Mouse (Mus musculus) liver, embryonic 14.5 days (tissue): ENCODE data around the gene Nnmt. TPM values are rescaled to one million over a fixed set of nuclear protein-coding genes. Genes with fewer than 3 reads are reported as not detected.
A peak's percentile ranks its signal among the peaks of the same experiment; 100 is the strongest.

ENCODE experiments used
- ATAC-seq: fragments of 200-750 bp; cut with Nextera tagmentation; 2 replicates; pipeline ENCODE4 v1.8.0; 2017; ENCODE audit warnings: moderate number of reproducible peaks, mild to moderate bottlenecking, moderate library complexity; ENCODE audit not compliant: insufficient read depth
- DNase-seq, 3 experiments: peaks; one replicate each; pipeline ENCODE4 v3.0.0-alpha.2; 2012 to 2013; ENCODE audit warnings: low read depth in 3 of 3, low spot score in 3 of 3
- H3K27ac ChIP-seq: fragments of 300-500 bp; sonication (generic); 2 replicates; pipeline ENCODE4 v1.5.1; 2014; ENCODE audit warnings: moderate library complexity, mild to moderate bottlenecking, control low read depth, inconsistent platforms
- H3K27me3 ChIP-seq: fragments of 300-500 bp; sonication (generic); 2 replicates; pipeline ENCODE4 v1.6.1; 2014; ENCODE audit warnings: mild to moderate bottlenecking, low read length, moderate library complexity; ENCODE audit not compliant: control insufficient read depth, insufficient read depth
- H3K36me3 ChIP-seq: fragments of 300-500 bp; sonication (generic); replicated peaks from 2 replicates; pipeline ENCODE4 v1.6.1; 2014; ENCODE audit warnings: low read depth; ENCODE audit not compliant: control insufficient read depth, insufficient read depth
- H3K4me1 ChIP-seq, 2 experiments: fragments of 200-500 bp in 1 of 2; fragments of 300-500 bp in 1 of 2; sonication (generic) in 1 of 2; replicated peaks; 2 replicates each; pipeline ENCODE4 v1.6.1; 2012 to 2014; ENCODE audit warnings: antibody characterized with exemption in 1 of 2, inconsistent platforms in 1 of 2, low read length in 1 of 2; ENCODE audit not compliant: control insufficient read depth in 2 of 2, insufficient read depth in 2 of 2
- H3K4me2 ChIP-seq: fragments of 300-500 bp; sonication (generic); 2 replicates; pipeline ENCODE4 v1.6.1; 2014; ENCODE audit warnings: low read depth, mild to moderate bottlenecking, control low read depth, moderate library complexity
- H3K4me3 ChIP-seq, 2 experiments: fragments of 200-500 bp in 1 of 2; fragments of 300-500 bp in 1 of 2; sonication (generic) in 1 of 2; 2 replicates each; pipeline ENCODE4 v1.5.1; 2012 to 2014; ENCODE audit warnings: low read depth in 2 of 2, low read length in 2 of 2, mild to moderate bottlenecking in 2 of 2, control low read depth in 1 of 2, inconsistent platforms in 1 of 2, moderate library complexity in 1 of 2; ENCODE audit not compliant: insufficient read depth in 1 of 2
- H3K9ac ChIP-seq: fragments of 300-500 bp; sonication (generic); replicated peaks from 2 replicates; pipeline ENCODE4 v1.6.1; 2014; ENCODE audit warnings: mild to moderate bottlenecking, control low read depth, moderate library complexity
- H3K9me3 ChIP-seq: fragments of 300-500 bp; sonication (generic); 2 replicates; pipeline ENCODE4 v1.6.1; 2016; ENCODE audit warnings: low read length, mixed read lengths; ENCODE audit not compliant: control insufficient read depth
- CTCF ChIP-seq: IDR thresholded peaks from 2 replicates; pipeline ENCODE4 v1.5.1; 2016; ENCODE audit warnings: antibody characterized with exemption, low read depth, control low read depth
- EP300 ChIP-seq: IDR thresholded peaks from 2 replicates; pipeline ENCODE4 v1.6.1; 2016; ENCODE audit warnings: antibody characterized with exemption, low read depth
- WGBS: fragments of 180-500 bp; shearing (Covaris S2); extraction: QIAGEN DNeasy Blood & Tissue Kit; methylation state at CpG from one replicate; pipeline ENCODE4 v1.1.7; 2014; ENCODE audit not compliant: insufficient replicate concordance; 5-methylcytosine and 5-hydroxymethylcytosine counted together
- polyA plus RNA-seq, 2 experiments: library from polyadenylated mRNA; depleted of rRNA in 1 of 2; stranded (reverse) in 1 of 2; unstranded in 1 of 2; fragments of >200 nt; fragmentation: Nextera tagmentation in 1 of 2; extraction: Ambion mirVana in 1 of 2; gene quantifications; 2 replicates each; pipeline versions ENCODE4 v1.2.1 to v1.2.3; 2012 to 2014

Nnmt gene
- polyA plus RNA-seq, 2 experiments: 0.04 to 0.19 TPM

GRCm38 (mm10) chr9:48646781-48647647, 42.1 kb upstream of the Nnmt start:
- TF ChIP-seq EP300: no peak
- TF ChIP-seq CTCF: no peak
- H3K36me3 ChIP-seq: no peaks in the 10 kb centered on the region

GRCm38 (mm10) chr9:48646251-48646650, 41.3 kb upstream of the Nnmt start:
- Histone ChIP-seq H3K4me2 (no peak overlapping the region), H3K36me3 (no peaks in the 10 kb centered on the region), H3K9ac (no peak overlapping the region), H3K4me3 (no peak overlapping the region), H3K27ac (no peak overlapping the region), H3K4me1 (peaks cover 9 to 10% of the 10 kb centered on the region in 2 experiments), H3K27me3 (no peaks in the 10 kb centered on the region), H3K9me3 (no peaks in the 10 kb centered on the region)
- TF ChIP-seq EP300 (no peak), CTCF (peak; percentile 96)
- WGBS: 20% methylated on average over 4 of the region's 4 CpGs
- ATAC-seq: no peak
- DNase-seq: peak; percentile 36 to 54 (median 36)

More at GRCm38 (mm10) chr9:48646781-48647647, 42.1 kb upstream of the Nnmt start:
- H3K4me1 ChIP-seq: peaks cover 9 to 10% of the 10 kb centered on the region in 2 experiments
- H3K9me3 ChIP-seq: no peaks in the 10 kb centered on the region
- 61% methylated on average over 16 of the region's 16 CpGs for WGBS
- DNase-seq: no peak
- no peak overlapping the region for H3K4me2 ChIP-seq
- H3K4me3 ChIP-seq: no peak overlapping the region
- no peak for ATAC-seq
- no peak overlapping the region for H3K9ac ChIP-seq
- H3K27ac ChIP-seq: no peak overlapping the region
- H3K27me3 ChIP-seq: no peaks in the 10 kb centered on the region

- TF ChIP-seq EP300 (no peak), CTCF (no peak)
- no peaks in the 10 kb centered on the region for H3K9me3 ChIP-seq
- no peak overlapping the region for H3K27ac ChIP-seq
- ATAC-seq: no peak
- no peaks in the 10 kb centered on the region for H3K27me3 ChIP-seq
- 38% methylated on average over 4 of the region's 4 CpGs for WGBS
- peaks cover 9 to 10% of the 10 kb centered on the region in 2 experiments for H3K4me1 ChIP-seq
- no peak for DNase-seq
- no peak overlapping the region for H3K4me2 ChIP-seq
- no peaks in the 10 kb centered on the region for H3K36me3 ChIP-seq
- H3K4me3 ChIP-seq: no peak overlapping the region
- no peak overlapping the region for H3K9ac ChIP-seq
Observed at GRCm38 (mm10) chr9:48645648-48646126, 40.7 kb upstream of the Nnmt start.

- H3K4me3 ChIP-seq: no peak overlapping the region
- DNase-seq (peak in 2 of 3 experiments; percentile 24 to 37), ATAC-seq (no peak)
- H3K27me3 ChIP-seq: no peaks in the 10 kb centered on the region
- H3K36me3 ChIP-seq: no peaks in the 10 kb centered on the region
- no peak overlapping the region for H3K9ac ChIP-seq
- no peak for TF ChIP-seq EP300
- peak; percentile 54 for TF ChIP-seq CTCF
- no peaks in the 10 kb centered on the region for H3K9me3 ChIP-seq
- no peak overlapping the region for H3K27ac ChIP-seq
- H3K4me2 ChIP-seq: no peak overlapping the region
- 37% methylated on average over 13 of the region's 13 CpGs for WGBS
- peaks cover 9% of the 10 kb centered on the region in 2 experiments for H3K4me1 ChIP-seq
Observed at GRCm38 (mm10) chr9:48644926-48645647, 40.1 kb upstream of the Nnmt start.

GRCm38 (mm10) chr9:48644376-48644775, 39.4 kb upstream of the Nnmt start:
- H3K9me3 ChIP-seq: no peaks in the 10 kb centered on the region
- H3K36me3 ChIP-seq: no peaks in the 10 kb centered on the region
- H3K4me1 ChIP-seq: peaks cover 4 to 6% of the 10 kb centered on the region in 2 experiments
- no peak for ATAC-seq
- H3K4me2 ChIP-seq: no peak overlapping the region
- no peak overlapping the region for H3K9ac ChIP-seq
- no peak overlapping the region for H3K4me3 ChIP-seq
- no peaks in the 10 kb centered on the region for H3K27me3 ChIP-seq
- no peak for DNase-seq
- peak; percentile 8; the same call in 1 of the 2 replicates for TF ChIP-seq CTCF
- TF ChIP-seq EP300: no peak
- H3K27ac ChIP-seq: no peak overlapping the region
- WGBS: 61% methylated on average over 3 of the region's 3 CpGs
